Mouse (Mus musculus) testis, adult 10 weeks (tissue): ENCODE results near the gene Chd4. TPM values are rescaled to one million over a fixed set of nuclear protein-coding genes. Genes with fewer than 3 reads are reported as not detected.

Experiments used
- polyA plus RNA-seq: library from polyadenylated mRNA; stranded (reverse); fragments of 350-450 nt; fragmentation: Illumina TruSeq; extraction: RNeasy Lipid Tissue Mini Kit (QIAGEN cat#74804); gene quantifications from one replicate; pipeline ENCODE4 v1.2.3, GENCODE M21; 2014; ENCODE audit warnings: low read depth, low replicate concordance

The Chd4 gene
- 85.2 TPM for polyA plus RNA-seq

GRCm38 (mm10) chr6:125095391-125096278, at the start of gene Chd4:
Gene Chd4, plus strand, starts transcription at chr6:125095981.

GRCm38 (mm10) chr6:125049678-125050077, 46.1 kb upstream of the Chd4 start, which contains the start of gene Acrbp:
Gene Acrbp, plus strand, starts transcription at chr6:125049689.

GRCm38 (mm10) chr6:125067571-125067995, 28.2 kb upstream of the Chd4 start, which contains the start of gene Lpar5:
Gene Lpar5, plus strand, starts transcription at chr6:125067920.

GRCm38 (mm10) chr6:125131302-125132156, 35.7 kb downstream of the Chd4 start, which contains the start of gene Nop2:
Gene Nop2, plus strand, starts transcription at chr6:125131909.

GRCm38 (mm10) chr6:125145001-125145400, 49.2 kb downstream of the Chd4 start, which contains the start of gene Iffo1:
Gene Iffo1, plus strand, starts transcription at chr6:125145241.

GRCm38 (mm10) chr6:125166051-125166751, 70.4 kb downstream of the Chd4 start, which contains the start of gene Gapdh:
Gene Gapdh, minus strand, starts transcription at chr6:125166467.

Other genes starting within 250 kb of the Chd4 start
- gene P3h3, start 238.2 kb upstream of the Chd4 start, polyA plus RNA-seq: not detected
- 0.39 TPM for gene Gpr162, start 232.0 kb upstream of the Chd4 start, polyA plus RNA-seq
- gene Cd4, start 207.8 kb upstream of the Chd4 start, polyA plus RNA-seq: 0.28 TPM
- not detected for gene Lag3, start 184.3 kb upstream of the Chd4 start, polyA plus RNA-seq
- 19.0 TPM for gene Ptms, start 175.9 kb upstream of the Chd4 start, polyA plus RNA-seq
- gene Mlf2, start 164.6 kb upstream of the Chd4 start, polyA plus RNA-seq: 2.7 TPM
- 36.9 TPM for gene Cops7a, start 130.4 kb upstream of the Chd4 start, polyA plus RNA-seq
- not detected for gene Pianp, start 99.3 kb upstream of the Chd4 start, polyA plus RNA-seq
- 25.2 TPM for gene Zfp384, start 86.8 kb upstream of the Chd4 start, polyA plus RNA-seq
- gene Ing4, start 56.2 kb upstream of the Chd4 start, polyA plus RNA-seq: 3.7 TPM
- 113 TPM for gene Acrbp, start 46.3 kb upstream of the Chd4 start, polyA plus RNA-seq
- gene Lpar5, start 28.1 kb upstream of the Chd4 start, polyA plus RNA-seq: not detected
- gene Nop2, start 35.9 kb downstream of the Chd4 start, polyA plus RNA-seq: 3.4 TPM
- 9.8 TPM for gene Iffo1, start 49.3 kb downstream of the Chd4 start, polyA plus RNA-seq
- gene Gapdh, start 70.5 kb downstream of the Chd4 start, polyA plus RNA-seq: 17.5 TPM
- gene Ncapd2, start 95.7 kb downstream of the Chd4 start, polyA plus RNA-seq: 20.1 TPM
- 192 TPM for gene Mrpl51, start 95.8 kb downstream of the Chd4 start, polyA plus RNA-seq
- gene Vamp1, start 119.6 kb downstream of the Chd4 start, polyA plus RNA-seq: 5.9 TPM
- 0.94 TPM for gene Tapbpl, start 135.9 kb downstream of the Chd4 start, polyA plus RNA-seq
- not detected for gene Cd27, start 141.0 kb downstream of the Chd4 start, polyA plus RNA-seq
- gene Tuba3a, start 190.1 kb downstream of the Chd4 start, polyA plus RNA-seq: 31.4 TPM
- gene Ltbr, start 217.9 kb downstream of the Chd4 start, polyA plus RNA-seq: 0.22 TPM
- gene Scnn1a, start 224.7 kb downstream of the Chd4 start, polyA plus RNA-seq: 0.06 TPM